Mouse (Mus musculus) embryo, embryonic 9.5 days (tissue): Measurements from ENCODE around the gene D8Ertd738e.
A peak's percentile ranks its signal among the peaks of the same experiment; 100 is the strongest.

ENCODE experiments used
- DNase-seq: peaks from one replicate; pipeline ENCODE4 v3.0.0-alpha.2; 2017; ENCODE audit errors: extremely low spot score

The D8Ertd738e gene

DNA sequence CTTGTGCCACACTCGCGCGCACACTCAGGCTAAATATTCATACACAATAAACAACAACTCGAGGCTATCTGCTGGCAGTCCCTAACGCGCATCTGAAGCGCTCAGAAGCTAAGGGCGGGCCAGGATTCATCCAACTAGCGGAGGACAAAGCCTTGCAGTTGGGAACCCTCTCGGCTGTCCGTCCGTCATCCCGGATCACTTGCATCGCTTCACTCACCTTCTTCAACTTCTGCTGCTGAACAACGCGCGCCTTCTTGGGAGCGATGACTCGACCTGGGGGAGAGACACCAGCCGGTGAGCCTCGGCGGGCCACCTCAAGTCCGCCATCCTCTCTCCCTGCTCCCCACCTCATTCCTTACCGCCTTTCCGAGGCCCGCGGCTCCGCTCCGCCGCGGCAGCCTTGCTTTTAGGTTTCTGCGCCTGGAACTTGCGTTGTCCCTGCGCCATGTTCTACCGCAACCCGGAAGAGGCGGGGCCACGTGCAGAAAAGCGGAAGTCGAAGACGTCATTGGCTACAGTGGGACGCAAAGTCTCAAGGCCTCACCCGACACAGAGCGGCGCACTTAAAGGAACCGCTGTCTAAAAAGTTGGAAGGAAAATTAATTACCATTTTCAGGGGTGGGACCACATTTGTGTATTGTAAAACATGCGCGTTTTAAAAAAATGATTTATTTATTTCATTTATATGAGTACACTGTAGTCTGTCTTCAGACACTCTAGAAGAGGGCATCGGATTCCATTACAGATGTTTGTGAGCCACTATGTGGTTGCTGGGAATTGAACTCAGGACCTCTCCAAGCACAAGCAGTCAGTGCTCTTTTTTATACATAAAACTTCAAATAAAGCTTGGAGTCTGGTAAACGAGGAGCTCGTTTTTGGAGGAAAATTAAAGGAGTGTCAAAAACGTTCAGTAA, at the start of gene D8Ertd738e:
Gene D8Ertd738e, minus strand, starts transcription at position 463 of the 914 bp plus-strand sequence.
- DNase-seq = peak; percentile 79

DNA sequence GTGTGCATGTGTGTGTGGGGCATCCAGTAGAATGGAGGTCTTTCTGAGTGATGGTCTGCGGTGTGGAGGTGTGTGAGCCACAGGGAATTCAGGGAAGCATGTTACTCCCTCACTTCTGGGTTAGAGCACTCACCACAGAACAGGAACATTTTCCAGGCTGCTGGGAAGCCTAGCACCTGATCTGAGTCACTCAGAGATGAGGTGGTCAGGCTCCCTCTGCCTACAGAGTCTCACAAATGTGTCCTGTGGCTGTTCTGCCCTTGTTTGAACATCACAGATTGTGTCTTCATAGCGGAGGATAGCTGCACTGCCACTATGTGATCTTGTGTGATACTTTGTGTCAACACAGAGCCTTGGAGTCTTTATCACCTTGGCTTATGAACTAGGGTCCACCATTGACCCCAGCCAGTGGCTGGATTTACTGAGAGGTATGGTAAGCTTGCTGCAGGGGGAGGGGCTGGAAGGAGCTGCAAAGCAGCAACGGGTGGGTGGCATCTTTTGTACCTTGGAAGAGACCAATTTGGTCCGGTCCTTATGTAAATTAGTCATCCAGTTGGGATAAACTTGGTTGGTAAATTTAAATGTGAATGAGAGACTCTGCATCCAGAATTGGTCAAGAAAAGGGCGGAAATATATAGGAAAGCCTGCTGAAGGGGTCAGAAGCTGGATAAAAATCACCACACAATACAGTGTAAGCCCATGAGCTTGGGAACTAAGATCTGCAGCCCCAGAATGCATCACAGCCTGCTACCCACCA, 47.7 kb upstream of the D8Ertd738e start:
- no peak for DNase-seq

DNA sequence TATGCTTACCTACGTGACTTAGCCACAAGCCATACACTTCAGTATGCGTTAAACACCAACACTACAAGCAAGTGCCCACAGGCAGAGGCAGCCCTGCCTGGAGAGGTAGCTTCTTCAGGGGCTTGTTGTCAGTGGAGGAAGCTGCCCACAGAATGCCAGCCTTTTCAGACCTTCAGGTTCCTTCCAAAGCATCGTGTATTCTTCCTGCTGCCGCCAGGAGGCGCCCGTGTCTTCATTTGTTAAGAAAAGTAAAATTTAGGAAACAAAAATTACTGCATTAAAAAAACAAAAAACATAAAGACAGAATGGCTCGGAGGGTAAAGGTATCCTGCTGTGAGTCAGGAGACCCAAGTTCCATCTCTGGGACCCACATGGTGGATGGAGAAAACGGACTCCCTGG, 42.2 kb upstream of the D8Ertd738e start:
- peak; percentile 48 for DNase-seq

DNA sequence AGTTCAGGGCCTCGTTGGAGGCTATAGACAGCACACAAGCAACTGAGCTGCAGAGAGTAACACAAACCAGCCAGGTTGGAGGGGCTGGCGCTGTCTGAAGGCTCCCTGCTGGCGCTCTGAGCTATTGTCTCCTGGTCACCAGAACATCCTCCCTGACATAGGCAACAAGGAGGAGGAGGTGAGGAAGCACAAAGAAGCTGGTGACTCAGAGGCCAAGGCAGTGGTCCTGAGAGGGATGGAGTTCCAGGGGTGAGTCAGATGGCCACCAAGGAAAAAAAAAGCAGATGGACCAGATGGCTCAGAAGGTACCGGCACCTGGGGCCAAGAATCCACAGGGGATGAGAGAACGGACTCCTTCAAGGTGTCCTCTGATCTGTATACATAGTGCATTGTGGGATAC, 41.6 kb upstream of the D8Ertd738e start:
- no peak for DNase-seq

DNA sequence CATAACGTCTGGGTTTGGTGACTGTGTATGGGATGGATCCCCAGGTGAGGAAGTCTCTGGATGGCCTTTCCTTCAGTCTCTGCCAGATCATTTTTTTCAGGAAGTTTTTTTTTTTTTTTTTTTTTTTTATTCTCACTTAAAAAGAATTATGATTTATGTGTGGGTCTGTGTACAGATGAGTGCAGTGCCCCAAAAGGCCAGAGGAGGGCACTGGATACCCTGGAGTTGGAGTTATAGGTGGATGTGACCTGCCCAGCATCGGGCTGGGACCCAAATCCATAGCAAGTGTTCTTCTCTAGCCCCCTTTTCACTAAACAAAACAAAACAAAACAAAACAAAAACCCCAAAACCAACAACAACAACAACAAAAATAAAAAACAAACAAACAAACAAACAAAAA, 39.4 kb upstream of the D8Ertd738e start:
- DNase-seq = no peak

DNA sequence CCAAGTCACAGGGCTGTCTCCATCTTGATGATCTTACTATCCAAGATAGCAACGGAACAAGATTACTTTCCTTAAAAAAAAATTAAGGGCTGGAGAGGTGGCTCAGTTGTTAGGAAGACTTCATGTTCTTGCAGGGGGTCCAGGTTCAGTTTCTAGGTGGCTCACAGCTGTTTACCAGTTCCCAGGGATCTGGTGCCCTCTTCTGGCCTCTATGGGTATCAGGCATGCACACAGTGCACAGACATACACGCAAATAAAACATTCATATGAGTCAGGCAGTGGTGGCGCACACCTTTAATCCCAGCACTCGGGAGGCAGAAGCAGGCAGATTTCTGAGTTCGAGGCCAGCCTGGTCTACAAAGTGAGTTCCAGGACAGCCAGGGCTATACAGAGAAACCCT, 36.1 kb upstream of the D8Ertd738e start:
- DNase-seq = peak; percentile 50

DNA sequence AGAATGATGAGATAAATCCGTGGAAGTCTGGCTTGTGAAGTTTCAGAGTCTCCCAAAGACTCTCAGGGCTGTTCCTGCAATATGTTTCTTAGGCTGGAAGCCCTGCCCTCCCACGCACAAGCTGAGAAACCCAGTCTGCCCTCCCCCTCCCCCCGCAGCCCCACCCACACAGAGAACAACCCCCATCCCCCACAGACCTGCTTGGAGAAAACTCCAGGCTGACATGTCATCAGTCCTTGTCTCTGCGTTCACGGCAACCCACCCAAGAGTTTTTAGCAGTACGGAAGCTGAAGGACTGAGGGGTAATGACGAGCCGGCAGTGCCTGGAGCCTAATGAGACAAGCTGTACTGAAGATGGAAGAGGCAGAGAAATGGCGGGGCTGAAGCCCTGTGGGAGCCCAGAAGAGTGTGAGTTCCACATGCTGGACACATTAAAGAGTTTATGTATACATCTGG, 35.1 kb upstream of the D8Ertd738e start:
- peak; percentile 39 for DNase-seq

DNA sequence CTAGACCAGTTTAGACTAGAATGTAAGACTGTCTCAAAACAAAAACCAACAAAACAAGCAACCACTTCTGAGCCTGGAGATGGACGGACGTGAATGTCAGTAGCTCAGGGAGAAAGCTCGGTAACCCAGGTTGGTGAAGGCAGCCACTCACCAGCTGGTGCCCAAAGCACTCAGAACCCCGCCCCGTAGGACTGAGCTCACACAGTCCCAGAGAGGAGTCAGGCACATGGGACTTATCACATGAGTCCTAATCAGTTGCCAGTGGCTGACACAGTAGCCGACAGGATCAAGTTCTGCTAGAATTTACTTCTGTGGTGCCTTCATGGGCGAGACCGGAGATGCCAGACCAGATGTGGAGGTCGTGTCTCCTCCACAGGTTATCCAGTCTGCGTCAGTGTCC, 31.3 kb upstream of the D8Ertd738e start:
- DNase-seq = no peak

DNA sequence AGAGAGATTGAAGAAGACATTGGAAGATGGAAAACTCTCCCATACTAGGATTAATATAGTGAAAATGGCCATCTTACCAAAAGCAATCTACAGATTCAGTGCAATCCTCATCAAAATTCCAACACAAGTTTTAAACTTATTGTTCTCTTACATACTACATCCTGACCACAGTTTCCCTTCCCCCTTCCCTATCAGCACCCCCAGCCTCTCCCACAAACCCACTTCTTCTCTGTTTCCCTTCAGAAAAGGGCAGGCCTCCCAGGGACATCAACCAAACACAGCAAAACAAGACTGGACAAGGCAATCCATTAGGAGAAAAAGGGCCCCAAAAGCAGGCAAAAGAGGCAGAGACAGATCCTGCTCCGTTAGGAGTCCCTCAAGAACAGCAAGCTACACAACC, 26.9 kb upstream of the D8Ertd738e start:
- no peak for DNase-seq

DNA sequence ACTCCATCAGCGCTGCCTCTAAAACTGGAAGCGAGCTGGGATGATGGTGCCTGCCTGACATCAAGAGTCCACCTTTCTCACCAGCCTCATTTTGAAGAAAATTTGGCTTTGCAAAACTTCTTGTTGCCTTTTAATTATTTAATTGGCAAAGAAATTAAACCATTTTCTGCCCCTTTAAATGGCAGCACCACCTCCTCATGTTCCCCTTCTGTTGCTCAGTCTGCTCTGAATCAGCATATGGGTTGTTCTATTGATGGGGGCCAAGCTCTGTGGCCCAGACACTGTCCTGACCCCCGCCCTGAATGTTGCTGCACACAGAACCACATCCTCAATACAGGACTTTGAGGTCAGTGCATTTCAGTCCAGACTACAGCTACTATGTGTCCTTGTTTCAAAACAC, 24.4 kb upstream of the D8Ertd738e start:
- no peak for DNase-seq

DNA sequence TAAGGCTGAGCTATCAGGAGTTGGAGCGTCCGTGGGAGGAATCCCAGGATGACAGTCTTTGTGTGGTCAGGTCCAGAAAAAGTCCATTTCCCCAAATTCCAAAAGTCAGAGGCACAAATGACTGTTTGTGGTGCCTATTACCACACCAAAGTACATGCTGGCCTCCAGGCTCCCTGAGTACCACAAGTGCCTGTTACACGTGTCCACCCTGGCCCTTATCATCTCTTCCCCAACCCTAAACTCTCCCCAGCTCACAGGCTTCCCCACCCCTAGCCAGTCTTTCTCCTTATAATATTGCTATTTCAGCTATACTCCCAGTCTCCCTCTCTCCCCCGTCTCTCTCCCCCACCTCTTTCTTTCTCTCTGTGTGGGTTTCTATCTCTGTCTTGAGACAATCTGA, 22.8 kb upstream of the D8Ertd738e start:
- DNase-seq = no peak

DNA sequence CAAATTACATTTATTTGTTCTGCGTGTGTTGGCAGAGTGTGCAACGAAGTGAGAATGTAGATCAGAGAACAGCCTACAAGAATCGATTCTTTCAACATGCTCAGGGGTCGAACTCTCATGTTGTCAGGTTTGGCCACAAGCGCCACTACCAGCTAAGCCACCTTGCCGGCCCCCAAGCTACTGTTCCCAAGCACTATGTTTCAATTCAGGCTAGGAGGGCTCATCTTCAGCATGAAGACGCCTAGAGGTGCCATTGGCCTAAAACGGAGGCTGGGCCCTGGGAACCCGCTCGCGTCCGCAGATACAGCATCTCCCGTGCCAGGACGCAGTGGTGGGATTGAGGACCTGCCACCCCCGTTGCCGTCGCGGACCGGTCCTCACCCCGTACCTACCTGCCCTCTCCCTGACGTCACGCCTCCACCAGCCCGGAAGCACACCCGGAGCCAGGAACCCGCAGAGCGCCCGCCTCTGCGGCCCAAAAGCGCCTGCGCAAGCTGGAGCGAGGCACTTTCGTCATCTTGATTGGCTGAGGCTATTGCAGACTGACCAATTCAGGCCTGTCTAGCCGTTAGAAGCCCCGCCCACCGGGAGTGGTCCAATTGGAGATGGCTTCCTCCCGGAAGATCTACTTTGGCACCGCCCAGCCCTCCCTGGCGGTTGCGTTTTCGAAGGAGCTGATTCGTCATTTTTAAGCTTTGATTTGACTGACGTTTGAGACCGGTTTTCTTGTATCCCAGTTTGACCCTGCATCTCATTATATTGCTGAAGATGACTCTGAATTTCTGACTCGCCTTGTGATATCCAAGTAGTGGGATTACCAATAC, 20.6 kb upstream of the D8Ertd738e start, which contains the start of gene Ccdc130:
Gene Ccdc130, minus strand, starts transcription at position 431 of the 824 bp plus-strand sequence.
- peak; percentile 98 for DNase-seq

DNA sequence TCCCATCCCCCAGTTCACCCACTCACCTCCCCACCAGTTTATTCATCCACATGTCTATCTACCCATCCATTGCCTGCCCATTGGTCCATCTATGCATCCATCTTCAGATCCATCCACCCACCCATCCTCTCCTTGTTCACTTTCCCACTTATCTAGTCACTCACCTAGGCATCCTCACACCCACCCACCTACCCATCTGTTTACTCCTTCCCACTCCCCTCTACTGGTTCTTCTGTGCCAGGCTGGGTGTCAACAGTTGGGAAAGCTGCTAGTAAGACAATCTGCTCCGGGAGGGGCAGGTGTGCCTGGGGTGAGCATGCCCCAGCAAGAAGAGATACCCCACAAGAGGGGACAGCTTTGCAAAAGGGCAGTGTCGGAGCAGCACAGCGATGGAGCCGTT, 11.6 kb upstream of the D8Ertd738e start:
- DNase-seq = no peak

DNA sequence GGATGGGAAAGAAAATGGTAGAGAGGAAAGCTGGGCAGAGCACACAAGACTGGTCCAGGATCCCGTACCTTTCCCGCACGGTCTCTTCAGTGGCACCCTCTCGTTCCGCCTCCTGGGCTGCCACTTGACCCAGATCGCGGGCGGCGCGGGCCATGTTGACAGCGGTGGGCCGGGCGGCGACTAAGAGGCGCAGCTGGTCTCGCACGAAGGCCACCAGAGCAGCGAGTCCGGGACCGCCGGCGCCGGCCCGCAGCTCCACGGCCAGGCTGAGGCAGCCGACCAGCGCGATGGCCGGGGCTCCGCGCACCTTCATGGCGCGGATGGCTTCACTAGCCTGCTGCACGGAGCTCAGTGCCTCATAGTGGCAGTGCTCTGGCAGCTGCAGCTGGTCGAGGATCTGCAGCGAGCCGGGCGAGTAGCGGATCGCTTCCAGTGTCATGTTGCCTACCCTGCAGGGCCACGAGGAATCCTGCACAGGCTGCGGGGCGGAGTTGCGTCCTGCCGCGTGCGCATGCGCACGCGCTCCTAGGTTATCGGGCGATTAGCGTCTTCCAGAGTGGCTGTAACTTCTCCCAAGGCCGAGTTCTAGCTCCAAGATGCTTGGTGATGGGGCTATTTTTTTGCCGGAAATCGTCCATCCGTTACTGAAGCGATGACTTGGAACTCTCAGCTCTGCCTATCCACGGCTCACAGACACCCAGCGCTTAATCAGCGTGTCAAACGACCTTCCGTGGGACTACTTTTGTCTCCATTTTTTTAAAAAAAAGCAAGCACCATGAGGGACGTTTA, 7.5 kb upstream of the D8Ertd738e start, which contains the start of gene Mri1:
Gene Mri1, minus strand, starts transcription at position 505 of the 789 bp plus-strand sequence.
- peak; percentile 89 for DNase-seq

DNA sequence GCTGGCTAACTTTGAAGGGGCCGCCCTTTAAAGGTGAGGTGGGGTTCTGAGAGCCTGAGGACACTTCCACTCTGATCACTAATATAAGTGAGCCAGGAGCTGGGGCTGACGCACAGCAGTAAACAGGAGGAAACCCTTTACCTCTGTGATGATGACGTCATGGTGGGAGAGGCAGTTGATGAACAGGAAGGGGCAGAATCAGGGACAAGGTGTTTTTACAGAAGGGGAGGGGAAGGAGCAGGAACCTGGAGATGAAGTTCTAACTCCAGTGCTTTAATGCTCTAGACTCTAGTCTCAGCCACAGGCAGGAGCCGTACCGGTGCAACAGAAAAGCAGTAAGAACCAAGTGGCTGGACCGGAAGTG, 6.9 kb upstream of the D8Ertd738e start:
- DNase-seq = no peak

DNA sequence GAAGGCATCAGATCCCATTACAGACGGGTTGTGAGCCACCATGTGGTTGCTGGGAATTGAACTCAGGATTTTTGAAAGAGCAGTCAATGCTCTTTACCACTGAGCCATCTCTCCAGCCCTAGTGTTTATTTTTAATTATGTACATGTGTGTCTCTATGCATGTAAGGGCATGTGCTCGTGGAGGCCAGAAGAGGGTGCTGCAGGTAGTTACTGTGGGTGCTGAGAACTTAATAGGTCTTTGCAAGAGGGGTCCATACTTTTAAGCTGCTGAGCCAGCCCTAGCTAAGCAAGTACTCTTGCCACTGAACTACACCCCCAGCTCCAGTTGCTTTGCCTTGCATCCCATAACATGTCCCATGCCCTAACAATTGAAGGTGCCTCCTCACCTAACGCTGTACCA, 6.3 kb upstream of the D8Ertd738e start:
- DNase-seq = no peak

DNA sequence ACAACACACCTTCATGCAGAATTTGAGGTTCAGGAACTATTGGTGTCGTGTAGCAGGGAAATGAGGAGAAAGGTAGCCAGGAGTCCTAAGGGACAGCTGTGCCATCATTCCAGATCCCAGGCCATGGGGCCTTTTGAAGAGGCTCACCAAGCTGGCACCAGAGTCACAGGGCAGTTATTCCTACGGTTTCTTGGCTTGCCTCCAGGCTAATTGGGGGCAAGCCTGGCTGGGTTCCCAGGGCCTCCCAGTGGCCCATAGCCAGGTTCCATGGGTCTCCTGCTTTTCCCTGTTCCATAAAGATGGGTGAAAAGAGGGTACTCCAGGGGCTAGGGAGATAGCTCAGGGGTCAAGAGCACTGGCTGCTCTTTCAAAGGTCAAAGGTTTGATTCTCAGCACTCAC, 7.7 kb downstream of the D8Ertd738e start:
- no peak for DNase-seq

DNA sequence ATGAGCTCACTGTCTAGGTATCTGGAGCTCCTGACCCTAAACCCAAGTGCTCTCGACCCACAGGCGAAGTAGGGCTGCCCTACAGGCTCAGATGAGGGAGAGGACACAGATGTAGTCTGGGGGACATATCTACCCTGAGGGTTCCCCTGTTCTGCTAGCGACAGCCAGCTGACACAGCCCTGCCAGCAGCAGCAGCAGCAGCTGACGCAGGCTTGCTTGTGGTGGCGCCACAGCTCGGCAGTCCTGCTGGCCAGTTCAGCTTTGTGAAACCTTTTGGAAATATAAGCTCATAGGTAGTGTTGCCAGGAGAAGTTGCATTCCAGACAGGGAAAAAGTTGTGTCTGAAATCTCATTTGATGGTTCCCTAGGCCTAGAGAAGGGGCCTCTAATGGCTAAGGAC, 8.4 kb downstream of the D8Ertd738e start:
- no peak for DNase-seq

DNA sequence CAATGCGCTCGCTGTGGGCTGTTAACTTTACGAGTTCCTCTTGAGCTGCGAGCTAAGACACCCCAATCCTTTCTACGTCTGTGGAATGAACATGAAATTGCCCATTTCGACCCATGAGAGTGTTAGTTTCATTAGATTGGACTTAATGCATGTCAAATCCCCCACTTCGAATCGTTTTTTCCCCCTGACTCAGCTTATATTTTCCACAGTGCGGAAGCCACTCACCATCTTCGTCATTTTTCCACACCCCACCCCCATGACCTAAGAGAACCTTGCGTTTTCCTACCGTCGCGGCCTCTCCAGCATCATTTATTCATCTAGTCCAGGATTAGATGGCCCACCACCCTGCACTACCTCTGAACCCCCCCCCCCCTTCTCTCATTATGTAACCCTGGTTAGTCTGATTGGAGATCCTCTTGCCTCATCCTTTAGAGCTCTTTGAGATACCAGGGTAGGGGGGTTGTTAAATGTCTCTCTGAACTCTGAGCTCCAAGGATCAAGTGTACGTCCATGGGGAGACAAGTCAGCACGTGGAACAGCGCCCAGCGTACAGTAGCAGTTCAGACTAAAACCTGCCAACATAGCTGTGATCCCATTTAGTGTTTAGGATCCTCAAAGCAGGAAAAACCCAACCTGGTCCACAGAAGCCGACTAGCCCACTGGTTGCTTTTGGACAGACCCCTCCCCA, 11.8 kb downstream of the D8Ertd738e start:
- DNase-seq = no peak

DNA sequence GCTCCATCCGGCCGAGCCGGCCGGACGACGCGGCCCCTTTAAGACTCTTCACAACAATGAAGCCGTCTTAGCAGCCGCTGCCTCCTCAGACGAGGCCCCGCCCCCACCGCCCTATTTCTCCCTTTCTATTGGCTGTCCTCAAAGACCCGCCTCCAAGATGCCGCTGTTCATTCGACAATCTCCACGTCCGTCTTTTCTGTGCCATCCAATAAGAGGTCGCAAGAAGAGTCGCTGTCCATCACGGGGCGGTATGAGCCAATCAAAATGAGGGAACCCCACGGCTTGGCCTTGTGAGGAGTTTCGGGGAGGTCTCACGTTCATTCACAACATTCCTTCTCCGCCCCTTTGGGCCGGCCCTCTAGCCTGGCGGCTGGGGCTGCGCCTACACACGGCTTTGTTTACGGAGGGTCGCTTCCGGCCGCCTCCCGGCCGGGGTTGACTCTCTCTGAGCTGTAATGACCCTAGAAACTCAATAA, 12.5 kb downstream of the D8Ertd738e start, which contains the start of gene Zswim4:
Gene Zswim4, minus strand, starts transcription at position 58 of the 476 bp plus-strand sequence.
- DNase-seq = peak; percentile 98
